Mouse (Mus musculus): ENCODE measurements around the gene Syt10. TPM values are rescaled to one million over a fixed set of nuclear protein-coding genes. Genes with fewer than 3 reads are reported as not detected.
"Not testable (repeated sequence)": the region's sequence is repeated elsewhere in the genome, so short reads cannot be mapped to it uniquely, and the experiment has no call there.

Syt10 gene
- total RNA-seq (2021): 10 to 100 TPM; 16.9 to 20.7 TPM
- long read RNA-seq, experiment 1, partial matches to known transcripts: 1 of 2 reads
- long read RNA-seq, experiment 1, other reads (novel, unspliced or antisense): 0 of 2 reads
- long read RNA-seq, experiment 2, partial matches to known transcripts: 2 of 3 reads
- long read RNA-seq, experiment 2, other reads (novel, unspliced or antisense): 0 of 3 reads

DNA sequence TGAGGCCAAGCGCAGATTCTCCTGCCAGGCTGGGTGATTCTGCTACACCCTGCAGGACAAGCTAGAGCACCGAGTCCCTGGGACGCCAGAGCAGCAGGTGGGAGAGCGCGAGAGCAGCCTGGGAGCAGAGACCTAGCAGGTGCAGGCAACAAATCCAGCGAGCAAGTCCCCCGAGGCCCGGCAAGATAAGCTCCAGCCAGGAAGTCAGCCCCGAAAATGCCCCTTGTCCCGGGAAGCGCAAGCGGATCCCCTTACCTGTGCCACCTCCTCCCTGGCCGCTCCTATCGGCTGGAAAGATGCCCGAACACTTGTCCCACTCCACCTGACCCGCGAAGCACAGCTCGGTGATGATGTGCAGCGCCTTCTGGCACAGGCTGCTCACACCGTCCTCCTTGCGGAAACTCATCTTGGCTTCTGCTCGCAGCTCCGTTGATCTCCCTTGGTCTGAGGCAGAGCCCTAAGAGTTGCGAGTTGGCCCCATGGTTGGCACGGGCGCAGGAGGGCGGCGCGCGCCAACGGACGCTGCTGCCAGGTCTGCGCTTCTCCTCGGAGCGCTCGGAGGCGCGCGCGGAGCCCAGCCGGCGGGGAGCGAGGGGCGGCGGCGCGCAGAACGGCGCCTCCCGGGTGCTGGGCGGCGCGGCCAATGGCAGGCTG is at the start of gene Syt10:
Syt10 (minus strand) TSS at position 497 of the 654 bp plus-strand sequence.
- intact Hi-C loops (cut with DNase I): loop anchor here (10.0 kb wide), 1 partner anchor 373 kb away; no protein-coding TSS in a partner anchor

DNA sequence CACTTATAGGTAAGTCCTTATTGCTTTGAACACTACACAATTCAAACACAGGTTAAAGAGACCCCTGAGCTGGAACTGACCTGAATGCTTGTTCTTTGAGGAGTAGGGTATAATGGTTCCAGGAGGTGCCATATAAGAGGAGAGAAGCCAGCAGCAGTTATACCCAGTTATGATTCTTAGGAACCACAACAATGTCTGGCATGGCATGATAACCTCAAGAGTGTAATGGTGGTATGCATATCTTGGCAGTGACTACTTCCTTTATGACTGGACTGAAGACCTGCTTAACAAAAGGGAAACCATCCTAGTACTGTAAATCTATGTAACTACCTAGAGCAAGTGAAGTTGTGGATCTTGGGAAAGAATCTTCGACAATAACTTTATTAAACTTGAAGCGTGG is 42.1 kb upstream of the Syt10 start:
- intact Hi-C loops (cut with DNase I): no loop called here
- no peak for DNase-seq (ENCODE audit: low spot score in 2 of 2)

More for the DNA sequence above, at the start of gene Syt10:
- DNase-seq (ENCODE audit: low spot score in 2 of 2): peak; percentile 26 to 40

GRCm38 (mm10) chr15:89878981-89879380 is 37.3 kb upstream of the Syt10 start:
- intact Hi-C loops (cut with DNase I): no loop called here
- no peak for DNase-seq (ENCODE audit: low spot score in 2 of 2)

DNA sequence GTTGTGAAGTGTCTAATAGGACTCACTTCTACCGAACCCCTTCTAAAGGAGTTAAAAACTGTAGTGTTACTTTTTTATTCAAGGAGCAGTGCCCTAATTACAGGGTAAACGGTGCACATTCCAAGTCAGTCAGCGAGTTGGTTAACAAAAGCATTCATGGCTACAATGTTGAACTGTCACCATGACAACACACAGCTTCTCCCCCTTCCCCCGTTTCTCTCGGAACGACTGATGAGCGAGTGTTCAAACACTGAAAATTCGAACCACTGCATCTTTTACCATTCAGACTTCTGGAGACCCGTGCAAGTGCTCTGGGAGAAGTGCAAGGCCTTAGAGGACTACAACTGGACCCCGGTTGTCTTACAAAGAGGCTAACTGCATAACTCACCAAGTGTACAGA is 25.6 kb downstream of the Syt10 start:
- intact Hi-C loops (cut with DNase I): no loop called here
- DNase-seq (ENCODE audit: low spot score in 2 of 2): no peak

DNA sequence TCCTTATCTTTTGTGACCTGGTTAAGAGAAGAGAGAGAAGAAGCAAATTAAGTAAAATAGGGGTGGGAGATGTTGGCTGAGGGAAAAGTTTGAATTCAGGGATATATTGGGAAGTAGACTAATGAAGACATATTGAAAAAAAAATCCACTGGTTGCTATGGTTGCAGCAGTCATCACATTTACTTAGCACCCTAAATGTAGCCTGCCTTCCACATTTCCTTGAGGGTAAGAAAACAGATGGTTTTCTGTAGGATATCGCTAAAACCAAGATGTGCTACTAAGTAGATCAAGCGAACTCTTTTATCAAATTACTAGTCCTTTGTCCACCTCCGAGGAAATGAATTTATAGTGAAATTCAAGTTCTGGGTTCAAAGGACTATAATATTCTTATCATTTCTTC is 37.2 kb downstream of the Syt10 start:
- peak in 1 of 2 experiments; percentile 10 for DNase-seq (ENCODE audit: low spot score in 2 of 2)
- intact Hi-C loops (cut with DNase I): no loop called here

DNA sequence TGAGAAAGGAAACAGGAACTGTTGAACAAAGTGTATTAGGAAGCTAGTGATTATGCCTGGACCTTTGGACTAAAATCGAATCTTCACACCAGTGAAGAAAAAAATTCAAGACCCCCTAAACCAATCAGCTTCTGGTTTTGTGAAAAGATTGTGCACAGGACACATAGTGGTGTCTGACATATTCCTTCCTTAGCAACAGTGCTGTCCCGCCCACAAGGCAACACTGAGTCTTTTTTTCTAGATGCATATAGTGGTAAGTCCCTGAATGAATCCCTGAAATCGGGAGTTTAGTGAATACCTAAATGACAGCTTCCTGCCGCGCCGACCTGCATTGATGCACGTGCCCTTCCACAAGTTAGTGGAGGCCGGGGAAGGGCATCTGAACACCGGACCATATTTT is 61.7 kb downstream of the Syt10 start:
- intact Hi-C loops (cut with DNase I): no loop called here
- peak in 1 of 2 experiments; percentile 10 for DNase-seq (ENCODE audit: low spot score in 2 of 2)

GRCm38 (mm10) chr15:89766016-89766415 is 75.6 kb downstream of the Syt10 start:
- intact Hi-C loops (cut with DNase I); DNase-seq (ENCODE audit: low spot score in 2 of 2): not testable (repeated sequence)

DNA sequence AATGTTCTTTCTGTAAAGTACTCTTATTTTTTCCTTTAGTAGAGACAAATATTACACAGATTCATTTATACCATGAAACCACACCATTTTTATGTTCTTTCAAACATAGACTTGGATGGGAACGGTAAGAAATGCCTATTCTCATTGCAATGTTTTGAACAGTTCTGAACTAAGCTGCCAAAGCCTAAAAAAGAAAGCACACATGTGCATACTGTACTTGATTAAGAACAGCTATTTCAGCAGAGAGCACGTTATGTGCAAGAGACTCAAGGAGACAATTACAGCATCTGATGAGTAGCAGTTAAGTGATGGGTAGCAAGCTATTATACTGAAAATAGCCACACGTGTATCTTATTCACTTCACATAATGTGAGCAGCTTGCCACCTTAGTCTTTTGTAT is 108.0 kb downstream of the Syt10 start:
- intact Hi-C loops (cut with DNase I): loop anchor here (5.0 to 10.0 kb wide), 2 partner anchors 109 to 484 kb away; no protein-coding TSS in a partner anchor
- peak; percentile 22 to 71 for DNase-seq (ENCODE audit: low spot score in 2 of 2)

Small RNA genes within 50 kb of the gene (microRNA-seq; reads per million reads assigned to microRNA genes)
- 0 reads per million in 2 experiments for gene Gm24643

Other genes with a start within 250 kb of the Syt10 start
- gene Rabl2, start 249.9 kb downstream of the Syt10 start, total RNA-seq (2021): 10 to 100 TPM; 33.4 to 38.3 TPM